Mouse (Mus musculus): ENCODE measurements around the gene Thumpd3. TPM values are rescaled to one million over a fixed set of nuclear protein-coding genes. Genes with fewer than 3 reads are reported as not detected.
A peak's percentile ranks its signal among the peaks of the same experiment; 100 is the strongest.

Gene Thumpd3
- polyA plus RNA-seq, 1 experiment from 2014 or later, result 55.0 TPM

DNA sequence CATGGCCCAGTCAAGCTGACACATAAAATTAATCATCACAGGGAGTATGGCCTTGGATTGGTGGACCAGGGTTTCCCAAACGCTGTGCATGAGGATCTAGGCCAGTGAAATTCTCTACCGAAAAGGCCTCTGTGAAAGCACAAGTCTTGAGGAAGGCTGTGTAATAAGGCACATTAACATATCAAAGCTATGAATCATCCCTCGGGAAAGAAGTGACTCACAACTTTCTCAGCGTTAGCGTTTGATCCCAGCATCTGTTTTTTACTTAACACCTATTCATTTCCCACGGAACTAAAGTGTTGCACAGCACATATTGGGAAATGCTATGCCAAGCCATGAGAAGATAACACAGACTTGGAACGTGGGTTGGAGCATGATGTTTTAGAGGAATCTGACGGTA lies 21.2 kb upstream of the Thumpd3 start:
- H3K27me3 ChIP-seq, result no peaks in the 10 kb centered on the region
- WGBS, result 58% methylated on average over 8 of the region's 8 CpGs
- ATAC-seq (ENCODE audit: insufficient number of reproducible peaks, insufficient read depth, low FRiP score, low TSS enrichment, low read depth), result no peak
- no peaks in the 10 kb centered on the region for H3K4me1 ChIP-seq
- no peaks in the 10 kb centered on the region for H3K36me3 ChIP-seq
- H3K9me3 ChIP-seq, result no peaks in the 10 kb centered on the region
- H3K4me3 ChIP-seq, result no peak overlapping the region
- H3K4me2 ChIP-seq, result no peak overlapping the region
- no peak overlapping the region for H3K27ac ChIP-seq
- H3K9ac ChIP-seq, result no peak overlapping the region

DNA sequence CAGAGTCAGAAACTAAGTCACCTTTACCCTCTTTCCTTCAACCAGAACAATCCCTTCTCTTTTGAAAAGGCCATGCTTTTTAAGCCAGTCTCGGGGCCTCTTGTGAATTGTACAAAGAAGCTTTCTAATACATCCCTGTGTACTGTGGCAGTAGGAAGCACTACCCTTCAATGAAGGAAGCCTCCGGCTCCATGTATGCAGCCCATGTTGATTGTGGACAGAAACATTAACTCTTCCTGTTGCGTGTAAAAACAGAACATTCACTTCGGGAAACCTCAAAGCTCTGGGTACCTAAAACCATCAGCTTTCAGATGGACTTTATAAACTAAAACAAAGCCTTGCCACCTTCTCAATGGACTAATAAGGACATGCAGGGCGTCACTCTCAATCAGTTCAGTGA lies 20.3 kb upstream of the Thumpd3 start:
- Histone ChIP-seq H3K27me3 (no peaks in the 10 kb centered on the region), H3K9me3 (no peaks in the 10 kb centered on the region), H3K4me3 (no peak overlapping the region), H3K27ac (no peak overlapping the region), H3K4me2 (no peak overlapping the region), H3K9ac (no peak overlapping the region), H3K36me3 (no peaks in the 10 kb centered on the region), H3K4me1 (peaks cover 2% of the 10 kb centered on the region)
- no peak for ATAC-seq (ENCODE audit: insufficient number of reproducible peaks, insufficient read depth, low FRiP score, low TSS enrichment, low read depth)
- 62% methylated on average over 5 of the region's 5 CpGs for WGBS

DNA sequence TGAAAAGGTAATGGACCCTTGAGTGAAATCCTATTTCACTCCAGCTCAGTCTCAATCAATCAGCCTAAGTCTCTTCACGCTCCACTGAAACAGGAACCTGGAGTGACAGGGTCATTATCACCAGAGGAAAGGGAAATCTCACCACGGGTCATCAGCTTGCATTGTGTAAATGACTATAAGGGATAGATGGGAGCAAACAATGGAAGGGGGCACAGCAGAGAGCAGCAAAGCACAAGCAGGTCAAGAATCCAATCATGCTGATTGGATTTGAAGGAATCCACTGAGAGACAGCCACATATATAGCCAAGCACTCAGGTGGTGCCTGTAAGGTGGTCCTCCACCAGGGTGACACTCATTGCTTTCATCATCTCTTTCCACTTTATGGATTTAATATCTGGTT lies 18.6 kb upstream of the Thumpd3 start:
- no peaks in the 10 kb centered on the region for H3K36me3 ChIP-seq
- no peak overlapping the region for H3K9ac ChIP-seq
- no peak overlapping the region for H3K4me3 ChIP-seq
- H3K4me1 ChIP-seq, result peaks cover 14% of the 10 kb centered on the region
- no peaks in the 10 kb centered on the region for H3K9me3 ChIP-seq
- no peak overlapping the region for H3K27ac ChIP-seq
- no peak for ATAC-seq (ENCODE audit: insufficient number of reproducible peaks, insufficient read depth, low FRiP score, low TSS enrichment, low read depth)
- WGBS, result 49% methylated on average over 2 of the region's 2 CpGs
- H3K27me3 ChIP-seq, result no peaks in the 10 kb centered on the region
- no peak overlapping the region for H3K4me2 ChIP-seq

DNA sequence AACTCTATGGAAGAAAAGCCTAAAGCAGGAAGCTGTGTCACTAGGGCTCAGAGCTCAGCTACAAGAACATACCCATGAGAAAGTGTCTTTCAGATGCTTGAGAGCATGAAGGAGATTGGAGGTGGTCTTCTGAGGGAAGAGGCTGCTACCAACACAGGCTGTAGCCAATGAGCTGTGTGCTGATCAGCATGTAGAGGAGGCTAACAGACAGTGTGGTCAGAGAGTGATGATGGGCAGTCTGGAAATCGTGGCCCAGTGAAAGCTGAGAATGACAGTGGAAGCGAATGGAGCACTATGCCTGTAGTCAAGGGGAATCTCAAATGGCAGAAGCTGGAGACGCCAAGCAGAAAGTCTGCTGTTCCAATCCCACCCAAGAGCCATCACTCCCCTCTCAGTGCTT lies 17.0 kb upstream of the Thumpd3 start:
- H3K27me3 ChIP-seq, result no peaks in the 10 kb centered on the region
- H3K4me1 ChIP-seq, result peaks cover 14% of the 10 kb centered on the region
- no peak overlapping the region for H3K27ac ChIP-seq
- H3K9ac ChIP-seq, result no peak overlapping the region
- no peaks in the 10 kb centered on the region for H3K9me3 ChIP-seq
- no peaks in the 10 kb centered on the region for H3K36me3 ChIP-seq
- WGBS, result 58% methylated on average over 3 of the region's 3 CpGs
- no peak for ATAC-seq (ENCODE audit: insufficient number of reproducible peaks, insufficient read depth, low FRiP score, low TSS enrichment, low read depth)
- H3K4me3 ChIP-seq, result no peak overlapping the region
- H3K4me2 ChIP-seq, result no peak overlapping the region

DNA sequence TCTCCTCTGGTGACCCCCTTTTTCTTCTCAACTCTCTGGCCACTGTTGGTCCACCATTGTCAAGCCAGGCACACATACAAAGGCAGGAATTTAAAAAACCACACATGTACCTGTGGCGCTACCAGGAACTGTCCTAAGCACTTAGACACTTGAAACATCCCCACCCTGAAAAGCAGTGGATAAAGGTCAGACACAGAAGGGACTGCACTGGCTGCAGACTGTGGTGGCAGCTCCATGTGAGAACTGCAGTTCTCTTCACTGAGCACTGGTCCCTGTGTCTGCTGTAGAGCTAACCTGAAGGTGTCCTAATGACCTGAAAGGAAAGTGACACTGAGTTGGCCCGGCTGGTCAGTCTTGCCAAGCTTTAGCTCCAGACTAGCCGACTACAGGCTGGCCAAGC lies 15.5 kb upstream of the Thumpd3 start:
- H3K9me3 ChIP-seq, result no peaks in the 10 kb centered on the region
- no peaks in the 10 kb centered on the region for H3K36me3 ChIP-seq
- peak overlapping the region; percentile 76 for H3K27ac ChIP-seq
- no peak overlapping the region for H3K4me3 ChIP-seq
- H3K27me3 ChIP-seq, result no peaks in the 10 kb centered on the region
- peaks cover 14% of the 10 kb centered on the region for H3K4me1 ChIP-seq
- no peak overlapping the region for H3K9ac ChIP-seq
- no peak overlapping the region for H3K4me2 ChIP-seq
- WGBS, result 79% methylated on average over 3 of the region's 3 CpGs
- ATAC-seq (ENCODE audit: insufficient number of reproducible peaks, insufficient read depth, low FRiP score, low TSS enrichment, low read depth), result no peak

DNA sequence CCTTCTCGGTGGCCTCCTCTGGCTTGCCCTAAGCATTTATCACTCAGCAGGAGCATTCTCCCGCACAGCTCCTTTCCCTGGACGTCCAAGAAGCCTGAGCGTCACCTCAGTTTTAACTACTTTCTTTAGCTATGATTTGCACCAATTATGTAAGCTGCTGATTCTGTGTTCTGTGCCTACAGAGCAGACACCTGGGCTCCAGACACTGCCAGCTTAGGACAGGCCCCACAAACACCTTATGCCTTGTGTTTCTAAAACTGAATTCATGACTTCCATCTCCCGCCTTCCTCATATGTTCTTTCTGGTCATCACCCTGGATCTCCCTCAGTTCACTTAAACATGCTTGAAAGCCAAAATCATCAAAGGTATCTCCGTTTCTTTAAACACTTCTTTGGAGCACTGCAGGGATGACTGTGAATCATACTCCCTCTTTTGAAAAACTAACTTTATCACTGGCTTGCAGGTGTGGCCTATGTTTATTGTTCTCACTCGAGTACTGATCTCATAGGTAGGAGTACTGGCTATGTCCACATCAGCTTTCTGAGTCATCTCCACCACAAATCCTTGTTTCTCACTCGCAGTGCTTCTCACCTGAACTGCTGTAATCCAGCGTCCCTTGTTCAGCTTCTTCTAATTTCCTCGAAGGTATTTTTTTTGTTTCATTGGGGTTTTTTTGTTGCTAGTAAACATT lies 14.9 kb upstream of the Thumpd3 start:
- no peaks in the 10 kb centered on the region for H3K36me3 ChIP-seq
- no peak overlapping the region for H3K4me3 ChIP-seq
- H3K4me2 ChIP-seq, result no peak overlapping the region
- H3K9me3 ChIP-seq, result no peaks in the 10 kb centered on the region
- H3K27me3 ChIP-seq, result no peaks in the 10 kb centered on the region
- H3K27ac ChIP-seq, result peak overlapping the region; percentile 76
- 66% methylated on average over 10 of the region's 10 CpGs for WGBS
- no peak overlapping the region for H3K9ac ChIP-seq
- H3K4me1 ChIP-seq, result peaks cover 14% of the 10 kb centered on the region
- ATAC-seq (ENCODE audit: insufficient number of reproducible peaks, insufficient read depth, low FRiP score, low TSS enrichment, low read depth), result no peak

DNA sequence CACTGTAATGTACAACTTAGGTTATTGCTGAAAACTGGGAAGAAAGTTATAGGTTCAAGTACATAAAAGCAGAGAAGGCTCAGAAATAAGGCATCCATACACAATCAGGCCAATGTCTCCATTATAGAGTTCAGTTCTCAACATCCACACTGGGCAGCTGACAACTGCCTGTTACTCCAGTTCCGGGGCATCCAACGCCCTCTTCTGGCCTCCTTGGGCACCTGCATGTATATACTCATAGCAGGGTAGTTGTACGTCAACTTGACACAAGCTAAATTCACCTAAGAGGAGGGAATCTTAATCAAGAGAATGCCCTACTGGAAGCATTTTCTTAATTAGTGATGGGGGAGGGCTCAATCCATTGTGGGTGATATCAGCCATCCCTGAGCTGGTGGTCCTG lies 13.9 kb upstream of the Thumpd3 start:
- Histone ChIP-seq H3K4me1 (peaks cover 14% of the 10 kb centered on the region), H3K27ac (peak overlapping the region; percentile 84), H3K27me3 (no peaks in the 10 kb centered on the region), H3K4me3 (no peak overlapping the region), H3K9ac (no peak overlapping the region), H3K4me2 (no peak overlapping the region), H3K36me3 (no peaks in the 10 kb centered on the region), H3K9me3 (no peaks in the 10 kb centered on the region)
- 64% methylated on average over 3 of the region's 3 CpGs for WGBS
- ATAC-seq (ENCODE audit: insufficient number of reproducible peaks, insufficient read depth, low FRiP score, low TSS enrichment, low read depth), result no peak

DNA sequence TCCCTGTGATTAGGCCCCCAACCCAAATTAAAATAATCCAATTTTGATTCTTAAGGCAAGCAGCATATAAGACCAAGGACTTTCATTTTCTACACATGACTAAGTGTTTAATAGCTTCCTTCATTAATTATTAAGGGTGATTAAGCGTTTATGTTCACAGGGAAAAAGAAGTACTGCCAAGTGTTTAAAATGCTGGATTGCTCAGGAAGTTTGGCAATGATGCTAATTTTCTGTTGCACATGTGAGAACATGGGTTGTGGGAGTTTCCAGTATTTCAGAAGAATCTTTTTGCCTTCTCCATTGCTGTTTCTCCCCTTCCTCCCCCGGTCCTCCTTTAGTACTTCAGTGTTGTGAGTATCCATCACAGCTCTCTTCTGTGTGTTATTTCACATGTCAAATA lies 12.8 kb upstream of the Thumpd3 start:
- Histone ChIP-seq H3K9ac (no peak overlapping the region), H3K36me3 (no peaks in the 10 kb centered on the region), H3K4me3 (no peak overlapping the region), H3K4me2 (no peak overlapping the region), H3K4me1 (peaks cover 17% of the 10 kb centered on the region), H3K27me3 (no peaks in the 10 kb centered on the region), H3K27ac (no peak overlapping the region), H3K9me3 (no peaks in the 10 kb centered on the region)
- ATAC-seq (ENCODE audit: insufficient number of reproducible peaks, insufficient read depth, low FRiP score, low TSS enrichment, low read depth), result no peak
- WGBS, result 80% methylated on average over 2 of the region's 2 CpGs

DNA sequence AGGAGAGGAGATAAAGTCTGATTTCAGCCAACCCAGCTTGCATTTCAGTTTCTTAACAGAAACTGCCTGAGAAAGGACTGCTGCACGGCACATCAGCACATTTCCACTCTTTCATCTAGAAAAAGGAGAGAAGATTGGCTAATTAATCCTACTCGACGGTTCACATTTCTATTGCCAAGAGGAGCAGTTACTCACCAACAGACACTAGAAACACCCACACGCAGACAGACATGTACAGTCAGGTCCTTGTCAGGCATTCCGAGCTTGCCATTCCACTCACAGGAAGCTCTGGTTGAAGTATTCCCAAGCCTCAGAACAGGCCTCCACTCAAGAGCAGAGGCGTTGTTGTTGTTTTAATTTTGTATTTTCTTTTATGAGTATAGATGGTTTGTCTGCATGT lies 11.6 kb upstream of the Thumpd3 start:
- 69% methylated on average over 6 of the region's 6 CpGs for WGBS
- Histone ChIP-seq H3K4me3 (no peak overlapping the region), H3K27me3 (no peaks in the 10 kb centered on the region), H3K27ac (peak overlapping the region; percentile 17; the same call in 1 of the 2 replicates), H3K4me2 (no peak overlapping the region), H3K9ac (no peak overlapping the region), H3K36me3 (no peaks in the 10 kb centered on the region), H3K9me3 (no peaks in the 10 kb centered on the region), H3K4me1 (peaks cover 20% of the 10 kb centered on the region)
- ATAC-seq (ENCODE audit: insufficient number of reproducible peaks, insufficient read depth, low FRiP score, low TSS enrichment, low read depth), result no peak

DNA sequence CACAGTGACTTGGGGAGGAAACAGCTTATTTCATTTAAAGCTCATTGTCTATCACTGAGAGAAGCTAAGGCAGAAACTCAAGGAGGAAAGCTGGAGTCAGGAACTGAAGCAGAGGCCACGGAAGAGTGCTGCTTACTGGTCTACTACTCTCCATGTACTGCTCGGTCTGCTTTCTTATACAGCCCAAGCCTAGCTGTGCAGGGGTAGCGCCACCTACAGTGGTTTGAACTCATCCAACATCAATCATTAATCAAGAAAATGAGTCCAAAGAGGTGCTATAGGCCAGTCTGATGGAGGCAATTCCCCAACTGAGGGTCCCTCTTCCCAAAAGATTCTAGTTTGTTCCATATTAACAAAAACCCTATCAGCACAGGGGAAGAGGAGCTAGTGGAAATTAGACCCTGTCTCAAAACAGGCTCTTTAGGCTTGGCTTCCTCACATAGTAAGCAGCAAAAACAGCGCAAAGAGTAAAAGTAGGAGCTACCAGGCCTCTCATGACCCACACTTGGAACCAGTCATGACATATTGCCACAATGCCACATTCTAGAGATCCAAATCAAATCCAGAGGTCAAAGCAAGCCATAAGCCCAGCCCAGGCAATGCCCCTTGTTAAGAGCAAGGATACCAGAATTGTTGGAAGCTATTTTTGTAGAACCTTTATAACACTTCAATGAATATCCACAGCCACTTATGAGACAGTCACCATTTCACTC lies 9.4 kb upstream of the Thumpd3 start:
- Histone ChIP-seq H3K4me3 (no peak overlapping the region), H3K4me2 (no peak overlapping the region), H3K27ac (peak overlapping the region; percentile 71), H3K9ac (no peak overlapping the region), H3K9me3 (no peaks in the 10 kb centered on the region), H3K36me3 (no peaks in the 10 kb centered on the region), H3K4me1 (peaks cover 12% of the 10 kb centered on the region; the same call in 1 of the 2 replicates), H3K27me3 (no peaks in the 10 kb centered on the region)
- WGBS, result 67% methylated on average over 4 of the region's 4 CpGs
- ATAC-seq (ENCODE audit: insufficient number of reproducible peaks, insufficient read depth, low FRiP score, low TSS enrichment, low read depth), result no peak

DNA sequence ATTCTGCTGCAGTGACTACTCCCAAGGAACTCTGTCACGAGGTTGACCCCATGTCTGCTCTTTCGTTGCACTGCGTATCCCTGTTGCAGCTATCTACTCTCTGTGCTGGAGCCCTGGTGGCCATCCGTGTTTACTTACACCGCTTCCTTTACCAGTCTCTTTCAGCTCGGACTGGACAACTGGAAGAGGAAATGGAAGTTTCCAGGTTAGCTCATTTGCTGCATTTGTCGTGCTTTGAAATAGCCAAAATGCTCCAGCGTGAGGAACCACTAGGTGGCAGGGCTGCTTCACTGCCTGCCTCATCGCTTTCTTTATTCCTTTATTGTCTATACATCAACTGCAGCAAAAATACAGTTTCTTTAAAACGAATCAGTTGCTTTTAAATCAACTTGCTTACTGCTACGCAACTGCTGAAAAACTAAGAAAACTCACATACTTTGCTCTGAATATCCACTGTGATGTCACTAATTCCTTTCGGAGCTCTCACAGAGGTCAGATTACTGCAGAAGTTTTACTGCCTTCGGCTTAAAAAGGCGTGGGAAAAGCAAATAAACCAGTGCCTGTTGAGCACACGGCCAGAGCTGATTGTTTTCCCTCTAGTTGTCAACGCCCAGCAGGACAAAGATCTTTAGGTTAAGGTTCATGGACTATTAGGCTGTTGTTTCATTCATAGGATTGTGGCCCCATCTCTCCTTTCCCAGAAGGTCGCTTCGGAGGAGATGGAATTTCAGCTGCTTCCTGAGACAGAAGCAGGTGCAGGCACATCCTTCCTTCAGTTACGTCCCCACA lies 7.9 kb upstream of the Thumpd3 start:
- Histone ChIP-seq H3K9ac (peak overlapping the region; percentile 51; the same call in 1 of the 2 replicates), H3K4me1 (peaks cover 6% of the 10 kb centered on the region; the same call in 1 of the 2 replicates), H3K9me3 (no peaks in the 10 kb centered on the region), H3K4me3 (peak overlapping the region; percentile 16), H3K27ac (peak overlapping the region; percentile 17), H3K4me2 (peak overlapping the region; percentile 46), H3K27me3 (no peaks in the 10 kb centered on the region), H3K36me3 (no peaks in the 10 kb centered on the region)
- peak; percentile 37 for ATAC-seq (ENCODE audit: insufficient number of reproducible peaks, insufficient read depth, low FRiP score, low TSS enrichment, low read depth)
- 9% methylated on average over 19 of the region's 19 CpGs for WGBS

Measured in embryonic facial prominence, embryonic 13.5 days (tissue).